9 mouse cellular contexts compared by ENCODE assay signal in genomic region chr19:46646041-46646481, GRCm38 (mm10). TPM values are rescaled to one million over a fixed set of nuclear protein-coding genes. Genes with fewer than 3 reads are reported as not detected.
DNase-seq lines count a peak whose midpoint lies in the region; ATAC-seq and TF ChIP-seq lines count a peak whose summit lies in the region.
"Had no signal": no experiment of that assay in that cellular context is flagged by ENCODE, and none has a peak within 500 bp of the region (broad histone marks: within the 10 kb centered on the region; RNA-seq: fewer than 3 reads in every experiment).

No protein-coding gene starts in this region.

- peaks cover 45% of the 10 kb centered on the region for H3K4me1 ChIP-seq in midbrain, embryonic 15.5 days
- peaks cover 20% of the 10 kb centered on the region for H3K4me1 ChIP-seq in midbrain, embryonic 14.5 days (ENCODE audit: control insufficient read depth, insufficient read depth, low read length)
- peaks cover 43% of the 10 kb centered on the region for H3K4me1 ChIP-seq in kidney, adult 2 months (ENCODE audit: control insufficient read depth, insufficient read depth, low read length)

- peak; percentile 76 for DNase-seq in gastrocnemius, postnatal 25 days
- no peak for DNase-seq in gastrocnemius, adult 8-10 months (ENCODE audit: low spot score in 2 of 2)
- no peak for DNase-seq in midbrain, embryonic 14.5 days
- DNase-seq in kidney, adult 2 months = peak; percentile 83
- DNase-seq in skeletal muscle tissue, adult 2 months (ENCODE audit: low read depth, low spot score) = peak; percentile 84
- no peak for DNase-seq in retina, embryonic 14.5 days (ENCODE audit: low spot score)
- DNase-seq in embryo, embryonic 9.5 days (ENCODE audit: extremely low spot score) = no peak

- no peaks in the 10 kb centered on the region for H3K9me3 ChIP-seq in midbrain, embryonic 15.5 days
- H3K9me3 ChIP-seq in midbrain, embryonic 14.5 days (ENCODE audit: control insufficient read depth, low read length) = no peaks in the 10 kb centered on the region

- peak overlapping the region; percentile 51 for H3K27ac ChIP-seq in midbrain, embryonic 15.5 days
- no peak overlapping the region for H3K27ac ChIP-seq in midbrain, embryonic 14.5 days (replicated peaks; ENCODE audit: low read depth, low read length)
- H3K27ac ChIP-seq in kidney, adult 2 months (ENCODE audit: insufficient read depth, low read depth, low read length) = peak overlapping the region; percentile 94

- WGBS in midbrain, embryonic 15.5 days = 78% methylated on average over 12 of the region's 12 CpGs
- 87% methylated on average over 12 of the region's 12 CpGs for WGBS in midbrain, embryonic 14.5 days
- 47% methylated on average over 12 of the region's 12 CpGs for WGBS in kidney, adult 2 months

- no peak overlapping the region for H3K4me2 ChIP-seq in midbrain, embryonic 15.5 days
- H3K4me2 ChIP-seq in midbrain, embryonic 14.5 days (ENCODE audit: low read length) = no peak overlapping the region

- no peak for TF ChIP-seq POLR2A in kidney, adult 2 months (IDR thresholded peaks at IDR 0.05; ENCODE audit: low read depth, low read length)

- no peak overlapping the region for H3K9ac ChIP-seq in midbrain, embryonic 15.5 days
- no peak overlapping the region for H3K9ac ChIP-seq in midbrain, embryonic 14.5 days (replicated peaks; ENCODE audit: low read length)

- no peak overlapping the region for H3K4me3 ChIP-seq in midbrain, embryonic 15.5 days
- no peak overlapping the region for H3K4me3 ChIP-seq in midbrain, embryonic 14.5 days (replicated peaks; ENCODE audit: low read depth, low read length)
- H3K4me3 ChIP-seq in kidney, adult 2 months (ENCODE audit: insufficient read depth, low read depth, low read length) = no peak overlapping the region

- H3K36me3 ChIP-seq in midbrain, embryonic 15.5 days (replicated peaks) = no peaks in the 10 kb centered on the region
- H3K36me3 ChIP-seq in midbrain, embryonic 14.5 days (ENCODE audit: control insufficient read depth, insufficient read depth, low read length) = peaks cover 22% of the 10 kb centered on the region
- no peaks in the 10 kb centered on the region; the same call in 1 of the 2 replicates for H3K36me3 ChIP-seq in kidney, adult 2 months (ENCODE audit: control insufficient read depth, insufficient read depth, low read length)

- H3K27me3 ChIP-seq in midbrain, embryonic 15.5 days (replicated peaks) = no peaks in the 10 kb centered on the region
- no peaks in the 10 kb centered on the region for H3K27me3 ChIP-seq in midbrain, embryonic 14.5 days (ENCODE audit: control insufficient read depth, insufficient read depth, low read length)
- H3K27me3 ChIP-seq in kidney, adult 2 months (replicated peaks; ENCODE audit: control insufficient read depth, insufficient read depth, low read length) = no peaks in the 10 kb centered on the region

- no peak for TF ChIP-seq CTCF in kidney, adult 2 months (conservative IDR thresholded peaks at IDR 0.05; ENCODE audit: insufficient read depth, insufficient read length, low read depth, low read length)

- no peak for ATAC-seq in midbrain, embryonic 15.5 days (replicated peaks)
- ATAC-seq in midbrain, embryonic 14.5 days (ENCODE audit: low FRiP score, low TSS enrichment) = no peak

RNA-seq across cellular contexts. Expression of gene Cyp17a1, which starts 26.9 kb away (rescaled TPM):
- not detected for total RNA-seq in gastrocnemius, postnatal 25 days (2021)
- not detected for total RNA-seq in gastrocnemius, adult 8-10 months (2022)
- not detected in 2 replicates for polyA plus RNA-seq in midbrain, embryonic 15.5 days (2015; fragmentation: Nextera tagmentation; extraction: Ambion mirVana)
- polyA plus RNA-seq in midbrain, embryonic 14.5 days (2014; fragmentation: Nextera tagmentation; extraction: Ambion mirVana) = not detected in 2 replicates
- 0.27 and 0.29 TPM in 2 replicates for polyA plus RNA-seq in kidney, adult 2 months (2012; rRNA removed)
- total RNA-seq: left cerebral cortex, adult 8-10 months had no signal

RNA-seq across cellular contexts. Expression of gene Borcs7, which starts 43.6 kb away (rescaled TPM):
- 10 to 100 TPM; 11.4 to 11.8 TPM for total RNA-seq in gastrocnemius, postnatal 25 days (2021)
- total RNA-seq in gastrocnemius, adult 8-10 months (2022) = 10 to 100 TPM; 12.0 to 14.7 (median 12.6) TPM
- 22.4 and 24.1 TPM in 2 replicates for polyA plus RNA-seq in midbrain, embryonic 15.5 days (2015; fragmentation: Nextera tagmentation; extraction: Ambion mirVana)
- 21.6 and 23.3 TPM in 2 replicates for polyA plus RNA-seq in midbrain, embryonic 14.5 days (2014; fragmentation: Nextera tagmentation; extraction: Ambion mirVana)
- 4.8 and 6.0 TPM in 2 replicates for polyA plus RNA-seq in kidney, adult 2 months (2012; rRNA removed)

RNA-seq across cellular contexts. Expression of gene Wbp1l, which starts 47.2 kb away (rescaled TPM):
- total RNA-seq in gastrocnemius, postnatal 25 days (2021) = 10 to 100 TPM; 39.0 to 47.3 TPM
- total RNA-seq in gastrocnemius, adult 8-10 months (2022) = 100 to 1,000 TPM in 1 of 4 experiments, 10 to 100 TPM in 3; 56.9 to 103 (median 59.7) TPM
- 41.1 and 42.6 TPM in 2 replicates for polyA plus RNA-seq in midbrain, embryonic 15.5 days (2015; fragmentation: Nextera tagmentation; extraction: Ambion mirVana)
- polyA plus RNA-seq in midbrain, embryonic 14.5 days (2014; fragmentation: Nextera tagmentation; extraction: Ambion mirVana) = 27.5 and 33.8 TPM in 2 replicates
- polyA plus RNA-seq in kidney, adult 2 months (2012; rRNA removed) = 60.1 and 60.3 TPM in 2 replicates

Comparison
In these comparisons a context has a peak if more than half of its experiments do, and no peak if none do; other contexts are left out.
1. DNase-seq: peak in gastrocnemius, postnatal 25 days (single experiment), kidney, adult 2 months (single experiment) and skeletal muscle tissue, adult 2 months (single experiment); none in gastrocnemius, adult 8-10 months (0 of 2), midbrain, embryonic 14.5 days (single experiment), retina, embryonic 14.5 days (single experiment) and embryo, embryonic 9.5 days (single experiment).